Mouse (Mus musculus): Measurements from ENCODE around the gene Neurl4. TPM values are rescaled to one million over a fixed set of nuclear protein-coding genes. Genes with fewer than 3 reads are reported as not detected.
A peak's percentile ranks its signal among the peaks of the same experiment; 100 is the strongest.

Neurl4 gene
- total RNA-seq, 2 experiments from 2014 or later, result 122 to 125 TPM

DNA sequence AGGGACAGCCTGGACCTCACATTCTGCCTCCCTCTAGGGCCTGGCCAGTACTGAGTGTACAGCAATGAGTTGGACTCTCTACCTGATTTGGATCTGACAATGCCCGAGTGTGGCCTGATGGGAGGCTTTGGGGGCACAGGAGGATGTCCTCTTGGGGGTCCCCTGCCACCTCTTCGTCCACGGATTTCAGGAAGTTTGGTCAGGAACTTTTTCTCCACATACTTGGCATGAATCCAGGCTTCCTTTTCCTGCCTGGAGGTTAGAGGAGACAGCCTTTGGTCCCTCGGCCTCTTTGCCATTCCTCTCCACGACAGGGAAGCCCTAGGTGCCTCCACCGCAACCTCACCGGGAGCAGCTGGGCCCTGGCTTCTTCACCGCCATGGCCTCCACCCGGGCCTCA is 16.6 kb upstream of the Neurl4 start:
- TF ChIP-seq CTCF (conservative IDR thresholded peaks at IDR 0.05), result no peak
- H3K27ac ChIP-seq, result no peak overlapping the region
- no peak overlapping the region for H3K4me3 ChIP-seq
- no peak for DNase-seq (ENCODE audit: low spot score in 2 of 2)

DNA sequence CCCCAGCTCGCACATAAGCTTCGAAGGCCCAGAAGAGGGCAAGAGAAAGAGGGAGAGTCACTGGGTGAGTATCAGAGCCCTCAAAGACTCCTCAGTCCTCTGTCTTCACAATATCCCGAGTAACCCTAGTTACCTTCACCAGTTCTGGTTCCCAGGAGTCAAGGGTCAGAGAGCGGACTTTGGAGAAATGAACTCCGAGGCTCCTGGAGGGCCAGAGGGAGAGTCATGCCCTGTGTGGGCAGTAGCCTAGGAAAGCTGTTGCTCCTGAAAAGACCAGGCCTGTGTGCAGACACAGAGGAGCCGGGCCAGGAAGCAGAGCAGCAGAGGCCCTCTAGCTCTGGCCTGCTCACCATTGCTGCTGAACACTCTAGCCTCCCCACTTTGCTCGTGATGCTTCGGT is 16.2 kb upstream of the Neurl4 start:
- TF ChIP-seq CTCF (conservative IDR thresholded peaks at IDR 0.05), result no peak
- H3K27ac ChIP-seq, result no peak overlapping the region
- DNase-seq (ENCODE audit: low spot score in 2 of 2), result no peak
- H3K4me3 ChIP-seq, result no peak overlapping the region

DNA sequence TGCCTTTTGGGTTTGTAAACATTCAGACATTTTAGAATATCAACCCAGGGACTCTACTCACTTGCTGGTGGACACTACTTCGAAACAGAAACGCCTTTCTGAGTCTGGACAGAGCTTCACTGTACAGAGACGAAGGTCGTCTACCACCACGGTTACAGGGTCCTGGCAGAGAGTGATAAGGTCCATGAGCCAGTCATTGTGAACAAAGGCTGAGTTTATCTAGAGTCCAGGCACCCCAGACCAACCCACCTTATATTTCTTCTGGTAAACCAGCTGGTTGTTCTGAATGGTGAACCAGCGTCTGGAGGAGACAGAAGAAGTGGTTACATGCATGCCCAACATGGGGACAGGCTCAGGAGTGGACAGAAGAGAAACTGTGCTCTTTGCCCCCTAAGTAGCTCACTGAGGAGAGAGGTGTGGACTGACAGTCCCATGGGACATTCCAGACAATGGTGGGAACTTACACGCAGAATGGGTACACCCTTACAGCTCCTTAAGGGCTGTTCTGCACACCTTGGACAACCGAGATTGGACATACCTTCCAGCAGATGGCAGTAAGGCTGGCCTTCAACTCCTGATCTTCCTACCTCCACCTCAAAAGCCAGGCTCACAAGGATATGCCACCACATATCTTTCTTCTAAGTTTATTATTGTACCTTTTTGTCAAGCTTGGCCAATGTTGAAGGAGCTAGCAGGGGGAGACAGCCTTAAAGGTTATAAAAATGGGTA is 13.8 kb upstream of the Neurl4 start:
- no peak for DNase-seq (ENCODE audit: low spot score in 2 of 2)
- Histone ChIP-seq H3K27ac (no peak overlapping the region), H3K4me3 (no peak overlapping the region)

DNA sequence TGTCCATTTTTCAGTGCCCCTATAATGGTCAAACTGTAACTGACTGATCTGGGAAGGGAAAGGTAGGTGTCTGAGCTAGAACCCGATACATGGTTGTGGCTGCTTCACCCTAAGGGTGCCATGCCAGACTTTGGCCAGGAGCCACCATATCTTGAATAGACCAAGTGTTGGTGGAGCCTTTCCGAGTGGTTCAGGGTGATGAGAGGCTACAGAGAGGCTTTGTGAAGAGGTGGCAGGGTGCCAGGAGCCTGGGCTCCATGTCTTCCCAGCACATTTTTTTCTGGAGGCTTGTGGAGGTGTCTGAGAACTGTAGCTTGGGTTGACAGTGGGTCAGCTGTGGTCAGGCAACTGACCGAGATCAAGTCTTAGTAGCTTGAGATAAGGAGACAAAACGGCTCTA is 9.4 kb upstream of the Neurl4 start:
- no peak for TF ChIP-seq CTCF (conservative IDR thresholded peaks at IDR 0.05)
- DNase-seq (ENCODE audit: low spot score in 2 of 2), result no peak
- no peak overlapping the region for H3K27ac ChIP-seq
- H3K4me3 ChIP-seq, result no peak overlapping the region

More for the DNA sequence above, 13.8 kb upstream of the Neurl4 start:
- peak; percentile 40 for TF ChIP-seq CTCF (conservative IDR thresholded peaks at IDR 0.05)

DNA sequence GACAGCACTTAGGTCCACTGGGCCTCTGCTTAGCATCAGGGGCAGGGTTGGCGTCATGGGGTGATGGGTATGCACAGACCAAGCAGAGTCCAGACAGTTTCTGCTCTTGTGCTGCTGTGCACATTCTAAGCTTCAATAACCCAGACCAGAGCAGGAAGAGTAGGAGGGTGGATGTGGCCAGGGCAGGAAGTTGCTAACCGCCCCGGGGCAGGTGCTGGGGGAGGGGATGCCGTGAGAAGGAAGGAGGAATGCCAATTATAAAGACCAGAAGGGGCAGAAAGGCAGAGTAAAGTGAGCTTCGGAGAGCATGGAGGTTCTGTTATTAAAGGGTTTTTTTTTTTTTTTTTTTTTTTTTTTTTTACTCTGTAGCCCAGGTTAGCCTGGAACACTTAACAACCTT is 6.2 kb upstream of the Neurl4 start:
- no peak overlapping the region for H3K27ac ChIP-seq
- no peak for TF ChIP-seq CTCF (conservative IDR thresholded peaks at IDR 0.05)
- DNase-seq (ENCODE audit: low spot score in 2 of 2), result no peak
- no peak overlapping the region for H3K4me3 ChIP-seq

DNA sequence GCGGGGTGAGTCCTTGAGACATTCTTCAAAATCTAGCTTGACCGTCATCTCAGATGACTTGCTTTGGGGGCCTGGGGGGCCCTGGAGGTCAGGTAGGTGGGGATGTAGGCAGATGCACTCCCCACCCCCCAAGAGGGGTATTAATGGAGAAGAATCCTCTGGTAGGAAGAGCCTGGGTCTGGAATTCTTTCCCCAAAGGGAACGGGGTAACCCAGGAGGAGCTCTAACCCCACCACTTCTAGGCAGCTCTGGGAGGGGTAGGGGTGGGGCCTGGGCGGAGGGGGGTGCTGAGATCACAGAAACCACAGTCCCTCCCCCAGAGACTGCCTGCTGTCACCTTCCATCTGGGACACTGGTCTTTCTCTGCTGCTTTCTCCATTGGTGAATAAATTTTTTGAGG is 5.6 kb upstream of the Neurl4 start, which contains the start of gene Acap1:
Gene Acap1, minus strand, starts transcription at position 249 of the 400 bp plus-strand sequence.
- TF ChIP-seq CTCF (conservative IDR thresholded peaks at IDR 0.05), result no peak
- no peak within 1 kb of the TSS for H3K4me3 ChIP-seq
- no peak within 1 kb of the TSS for H3K27ac ChIP-seq
- no peak for DNase-seq (ENCODE audit: low spot score in 2 of 2)

DNA sequence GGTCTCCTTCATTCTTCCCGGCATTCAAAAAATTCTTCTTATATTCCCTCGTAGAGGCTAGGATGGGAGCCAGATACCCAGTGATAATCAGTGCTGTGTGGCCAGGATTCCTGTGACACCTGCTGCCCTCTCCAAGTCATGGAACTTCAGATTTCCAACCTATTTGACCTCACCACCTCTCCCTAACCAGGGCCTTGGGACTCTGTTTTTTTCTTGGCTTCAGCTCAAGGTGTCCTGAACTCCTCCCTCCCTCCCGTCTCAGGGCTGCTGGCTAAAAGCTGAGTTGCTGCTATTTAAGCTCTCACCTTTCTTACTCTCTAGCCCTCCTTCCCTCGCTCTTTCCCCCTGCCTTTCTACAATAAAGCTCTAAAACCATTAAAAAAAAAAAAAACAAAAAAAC is 1.0 kb upstream of the Neurl4 start:
- Histone ChIP-seq H3K4me3 (no peak overlapping the region), H3K27ac (no peak overlapping the region)
- DNase-seq (ENCODE audit: low spot score in 2 of 2), result no peak
- no peak for TF ChIP-seq CTCF (conservative IDR thresholded peaks at IDR 0.05)

DNA sequence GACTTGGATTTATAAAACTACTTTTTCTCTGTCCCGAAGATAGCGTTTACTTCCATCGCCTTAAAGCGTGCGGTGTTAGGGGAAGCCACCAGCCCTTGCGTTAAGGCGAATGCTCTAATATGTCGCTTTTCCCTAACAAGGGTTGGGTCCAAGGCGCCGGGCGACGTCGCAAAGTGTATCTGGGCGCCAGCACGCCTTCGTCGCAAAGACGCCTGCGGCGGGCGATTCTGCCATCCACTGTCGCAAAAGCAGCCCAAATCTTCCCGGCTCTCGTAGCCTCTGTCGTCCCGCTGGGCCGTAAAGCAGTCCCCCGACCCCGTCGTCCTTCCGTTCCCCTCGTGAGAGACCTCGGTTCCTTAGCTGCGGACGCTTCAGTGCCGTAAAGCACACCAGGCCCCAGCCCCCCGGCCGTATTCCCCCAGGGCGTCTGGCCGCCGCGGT is 554 bp downstream of the Neurl4 start:
- peak overlapping the region; percentile 72 for H3K4me3 ChIP-seq
- H3K27ac ChIP-seq, result peak overlapping the region; percentile 94
- peak; percentile 95 to 98 for DNase-seq (ENCODE audit: low spot score in 2 of 2)
- TF ChIP-seq CTCF (conservative IDR thresholded peaks at IDR 0.05), result no peak

DNA sequence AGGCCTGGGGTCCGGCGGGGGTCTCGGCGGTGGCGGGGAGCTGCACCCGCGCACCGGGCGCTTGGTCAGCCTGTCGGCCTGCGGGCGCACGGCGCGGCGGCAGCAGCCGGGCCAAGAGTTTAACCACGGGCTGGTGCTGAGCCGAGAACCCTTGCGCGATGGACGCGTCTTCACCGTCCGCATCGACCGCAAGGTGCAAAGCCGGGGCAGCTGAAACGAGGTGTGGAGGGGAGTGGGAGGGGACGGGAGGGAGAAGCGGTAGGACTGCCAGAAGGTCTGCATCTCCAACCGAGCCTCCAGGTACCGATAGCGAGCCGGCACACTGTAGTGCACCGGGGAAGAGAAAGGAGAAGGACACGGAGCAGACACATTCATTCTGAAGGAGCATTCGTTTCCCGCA is 1.1 kb downstream of the Neurl4 start:
- peak overlapping the region; percentile 94 for H3K27ac ChIP-seq
- no peak for DNase-seq (ENCODE audit: low spot score in 2 of 2)
- no peak for TF ChIP-seq CTCF (conservative IDR thresholded peaks at IDR 0.05)

DNA sequence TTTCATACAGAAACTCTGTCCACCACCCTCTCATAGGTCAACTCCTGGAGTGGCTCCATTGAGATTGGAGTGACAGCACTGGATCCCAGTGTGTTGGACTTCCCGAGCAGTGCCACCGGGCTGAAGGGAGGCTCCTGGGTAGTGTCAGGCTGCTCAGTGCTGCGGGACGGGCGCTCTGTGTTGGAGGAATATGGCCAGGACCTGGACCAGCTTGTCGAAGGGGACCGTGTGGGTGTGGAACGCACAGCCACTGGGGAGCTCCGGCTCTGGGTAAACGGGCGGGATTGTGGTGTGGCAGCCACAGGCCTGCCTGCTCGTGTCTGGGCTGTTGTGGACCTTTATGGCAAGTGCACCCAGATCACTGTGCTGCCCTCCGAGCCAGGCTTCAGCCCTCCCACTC is 2.1 kb downstream of the Neurl4 start:
- no peak for DNase-seq (ENCODE audit: low spot score in 2 of 2)
- no peak for TF ChIP-seq CTCF (conservative IDR thresholded peaks at IDR 0.05)
- H3K4me3 ChIP-seq, result peak overlapping the region; percentile 72; the same call in 1 of the 2 replicates
- H3K27ac ChIP-seq, result no peak overlapping the region

More for the DNA sequence above, 1.1 kb downstream of the Neurl4 start:
- peak overlapping the region; percentile 72 for H3K4me3 ChIP-seq

DNA sequence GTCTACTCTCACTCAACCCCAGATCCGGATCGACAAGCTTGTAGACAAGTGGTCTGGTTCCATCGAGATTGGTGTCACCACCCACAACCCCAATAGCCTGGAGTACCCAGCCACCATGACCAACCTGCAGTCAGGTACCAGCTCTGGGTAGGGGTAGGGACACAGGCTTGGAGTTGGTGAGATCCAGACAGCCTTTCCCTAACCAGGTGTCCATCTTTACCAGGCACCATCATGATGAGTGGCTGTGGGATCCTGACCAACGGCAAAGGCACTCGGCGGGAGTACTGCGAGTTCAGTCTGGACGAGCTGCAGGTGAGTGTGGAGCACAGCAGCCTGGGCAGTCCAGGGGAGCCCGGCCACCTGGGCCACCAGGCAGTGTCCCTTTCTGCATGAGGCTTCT is 3.4 kb downstream of the Neurl4 start:
- DNase-seq (ENCODE audit: low spot score in 2 of 2), result no peak
- no peak overlapping the region for H3K4me3 ChIP-seq
- no peak for TF ChIP-seq CTCF (conservative IDR thresholded peaks at IDR 0.05)
- H3K27ac ChIP-seq, result no peak overlapping the region

DNA sequence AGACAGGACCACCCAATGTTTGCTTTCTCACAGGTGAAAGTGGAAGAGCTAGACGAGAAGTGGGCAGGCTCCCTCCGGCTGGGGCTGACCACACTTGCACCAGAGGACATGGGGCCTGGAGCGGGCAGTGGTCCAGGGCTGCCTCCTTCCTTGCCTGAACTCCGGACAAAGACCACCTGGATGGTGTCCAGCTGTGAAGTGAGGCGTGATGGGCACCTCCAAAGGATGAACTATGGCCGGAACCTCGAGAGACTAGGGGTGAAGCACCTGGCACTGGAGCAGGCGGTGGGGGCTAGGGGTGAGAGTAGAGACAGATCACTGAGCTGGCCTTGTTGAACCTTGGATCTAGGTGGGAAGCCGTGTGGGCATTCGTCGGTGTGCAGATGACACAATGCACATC is 7.8 kb downstream of the Neurl4 start:
- Histone ChIP-seq H3K4me3 (no peak overlapping the region), H3K27ac (no peak overlapping the region)
- no peak for TF ChIP-seq CTCF (conservative IDR thresholded peaks at IDR 0.05)
- DNase-seq (ENCODE audit: low spot score in 2 of 2), result no peak

DNA sequence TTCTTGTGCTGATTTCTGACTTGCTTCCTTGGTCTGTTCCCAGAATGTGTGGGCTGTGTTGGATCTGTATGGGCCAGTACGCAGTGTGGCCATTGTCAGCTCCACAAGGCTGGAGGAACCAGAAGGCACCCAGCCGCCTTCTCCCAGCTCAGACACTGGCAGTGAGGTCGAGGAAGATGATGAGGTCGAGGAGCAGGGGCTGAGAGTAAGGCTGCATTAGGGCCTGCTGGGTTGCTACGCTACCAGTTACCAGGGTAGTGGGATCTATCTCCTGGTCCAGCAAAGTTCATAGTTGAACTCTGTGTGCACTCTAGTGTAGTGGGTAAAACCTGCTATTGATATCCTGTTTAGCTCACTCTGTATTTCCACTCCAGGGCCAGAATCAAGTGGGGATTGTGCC is 8.3 kb downstream of the Neurl4 start:
- Histone ChIP-seq H3K4me3 (no peak overlapping the region), H3K27ac (no peak overlapping the region)
- no peak for TF ChIP-seq CTCF (conservative IDR thresholded peaks at IDR 0.05)
- no peak for DNase-seq (ENCODE audit: low spot score in 2 of 2)

DNA sequence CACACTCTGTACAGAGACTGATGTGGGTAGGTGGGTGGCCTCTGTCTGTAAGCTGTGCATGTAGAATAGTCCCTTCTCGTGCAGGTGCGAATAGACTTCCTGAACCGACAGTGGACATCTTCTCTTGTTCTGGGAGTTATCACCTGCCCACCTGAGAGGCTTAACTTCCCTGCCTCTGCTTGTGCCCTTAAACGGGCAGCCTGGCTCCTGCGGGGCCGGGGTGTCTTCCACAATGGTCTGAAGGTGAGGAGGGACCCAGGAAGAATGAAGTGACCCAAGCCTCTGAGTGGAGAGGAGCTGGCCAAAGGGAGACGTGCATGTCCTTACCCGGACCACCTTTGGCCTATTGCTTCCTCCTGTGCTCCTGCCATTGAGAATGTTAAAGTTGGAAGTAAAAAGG is 9.3 kb downstream of the Neurl4 start:
- H3K27ac ChIP-seq, result no peak overlapping the region
- TF ChIP-seq CTCF (conservative IDR thresholded peaks at IDR 0.05), result no peak
- no peak for DNase-seq (ENCODE audit: low spot score in 2 of 2)

More for the DNA sequence above, 9.3 kb downstream of the Neurl4 start:
- H3K4me3 ChIP-seq, result no peak overlapping the region

Data from layer of hippocampus, adult 2 months (tissue).